Mouse (Mus musculus) midbrain, embryonic 10.5 days (tissue): Measurements from ENCODE around the gene Gm20388. TPM values are rescaled to one million over a fixed set of nuclear protein-coding genes. Genes with fewer than 3 reads are reported as not detected.

Experiments
- DNase-seq: peaks from one replicate; pipeline ENCODE4 v3.0.0-alpha.2; 2017; ENCODE audit warnings: low spot score
- H3K27ac ChIP-seq: fragments of 300-500 bp; sonication (generic); replicated peaks from 2 replicates; pipeline ENCODE4 v1.5.1; 2016; ENCODE audit warnings: mild to moderate bottlenecking
- H3K27me3 ChIP-seq: fragments of 300-500 bp; sonication (generic); 2 replicates; pipeline ENCODE4 v1.6.1; 2016; ENCODE audit warnings: low read depth, mild to moderate bottlenecking; ENCODE audit not compliant: poor library complexity, severe bottlenecking
- H3K36me3 ChIP-seq: fragments of 300-500 bp; sonication (generic); 2 replicates; pipeline ENCODE4 v1.6.1; 2016; ENCODE audit warnings: mild to moderate bottlenecking, moderate library complexity
- H3K4me1 ChIP-seq: fragments of 300-500 bp; sonication (generic); 2 replicates; pipeline ENCODE4 v1.6.1; 2016
- H3K4me3 ChIP-seq: fragments of 300-500 bp; sonication (generic); 2 replicates; pipeline ENCODE4 v1.5.1; 2016; ENCODE audit warnings: mild to moderate bottlenecking, moderate library complexity
- H3K9me3 ChIP-seq: fragments of 300-500 bp; sonication (generic); replicated peaks from 2 replicates; pipeline ENCODE4 v1.6.1; 2016; ENCODE audit warnings: mild to moderate bottlenecking
- WGBS: fragments of 180-500 bp; shearing (Covaris S2); methylation state at CpG from one replicate; pipeline ENCODE4 v1.1.7; 2016; 5-methylcytosine and 5-hydroxymethylcytosine counted together
- polyA plus RNA-seq: library from polyadenylated mRNA; unstranded; fragments of >200 nt; fragmentation: Nextera tagmentation; extraction: Ambion mirVana; gene quantifications from 2 replicates; pipeline ENCODE4 v1.2.1, GENCODE M21; 2016

Gene Gm20388
- polyA plus RNA-seq, 1 experiment from 2014 or later: 7.1 TPM

DNA sequence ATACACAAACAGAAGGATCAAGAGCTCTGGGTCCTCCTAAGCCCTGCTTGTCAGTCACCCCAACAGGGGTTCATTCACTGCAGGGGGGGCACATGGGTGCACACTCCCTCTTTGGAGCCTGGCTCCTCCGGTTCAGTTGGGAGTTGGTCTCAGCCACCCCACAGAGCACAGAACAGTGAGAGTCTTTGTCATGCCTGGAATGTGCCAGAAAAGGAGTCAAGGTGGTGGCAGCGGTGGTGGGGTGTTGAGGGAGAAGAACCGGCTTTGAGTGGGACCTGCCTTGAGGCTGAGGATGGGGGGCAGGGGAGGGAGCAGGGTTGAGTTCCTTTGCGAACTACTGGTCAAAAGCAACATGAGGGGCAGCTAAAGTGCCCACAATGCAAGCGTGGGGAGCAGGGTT lies 719.4 kb downstream of the Gm20388 start:
- peaks cover 5% of the 10 kb centered on the region; the same call in 1 of the 2 replicates for H3K9me3 ChIP-seq
- 52% methylated on average over 5 of the region's 5 CpGs for WGBS
- no peak overlapping the region for H3K4me3 ChIP-seq
- H3K4me1 ChIP-seq: peaks cover 36% of the 10 kb centered on the region
- H3K36me3 ChIP-seq: no peaks in the 10 kb centered on the region
- H3K27me3 ChIP-seq: peaks cover 63% of the 10 kb centered on the region
- no peak for DNase-seq
- H3K27ac ChIP-seq: no peak overlapping the region

DNA sequence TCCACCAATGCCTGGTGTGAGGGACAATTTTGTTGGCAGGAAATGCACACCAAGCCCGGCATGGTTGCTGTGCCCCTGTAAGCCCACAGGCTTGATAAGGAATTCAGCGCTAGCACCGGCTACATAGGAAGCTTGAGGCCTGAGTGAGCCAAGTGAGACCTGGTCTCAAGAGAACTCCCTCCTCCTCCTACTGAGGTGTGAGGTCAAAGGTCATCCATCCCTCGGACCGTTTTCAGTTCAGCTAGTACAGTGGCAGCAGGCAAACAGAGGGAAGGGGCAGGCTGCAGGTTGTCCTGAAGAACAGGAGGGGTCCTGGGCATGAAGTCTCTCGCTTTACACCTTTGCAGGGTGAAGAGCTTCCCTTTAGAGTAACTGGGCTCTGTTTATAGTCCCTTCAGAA lies 720.2 kb downstream of the Gm20388 start:
- DNase-seq: no peak
- Histone ChIP-seq H3K27me3 (peaks cover 71% of the 10 kb centered on the region), H3K36me3 (no peaks in the 10 kb centered on the region), H3K4me3 (no peak overlapping the region), H3K4me1 (peaks cover 36% of the 10 kb centered on the region), H3K27ac (no peak overlapping the region), H3K9me3 (peaks cover 5% of the 10 kb centered on the region; the same call in 1 of the 2 replicates)
- 55% methylated on average over 6 of the region's 6 CpGs for WGBS

DNA sequence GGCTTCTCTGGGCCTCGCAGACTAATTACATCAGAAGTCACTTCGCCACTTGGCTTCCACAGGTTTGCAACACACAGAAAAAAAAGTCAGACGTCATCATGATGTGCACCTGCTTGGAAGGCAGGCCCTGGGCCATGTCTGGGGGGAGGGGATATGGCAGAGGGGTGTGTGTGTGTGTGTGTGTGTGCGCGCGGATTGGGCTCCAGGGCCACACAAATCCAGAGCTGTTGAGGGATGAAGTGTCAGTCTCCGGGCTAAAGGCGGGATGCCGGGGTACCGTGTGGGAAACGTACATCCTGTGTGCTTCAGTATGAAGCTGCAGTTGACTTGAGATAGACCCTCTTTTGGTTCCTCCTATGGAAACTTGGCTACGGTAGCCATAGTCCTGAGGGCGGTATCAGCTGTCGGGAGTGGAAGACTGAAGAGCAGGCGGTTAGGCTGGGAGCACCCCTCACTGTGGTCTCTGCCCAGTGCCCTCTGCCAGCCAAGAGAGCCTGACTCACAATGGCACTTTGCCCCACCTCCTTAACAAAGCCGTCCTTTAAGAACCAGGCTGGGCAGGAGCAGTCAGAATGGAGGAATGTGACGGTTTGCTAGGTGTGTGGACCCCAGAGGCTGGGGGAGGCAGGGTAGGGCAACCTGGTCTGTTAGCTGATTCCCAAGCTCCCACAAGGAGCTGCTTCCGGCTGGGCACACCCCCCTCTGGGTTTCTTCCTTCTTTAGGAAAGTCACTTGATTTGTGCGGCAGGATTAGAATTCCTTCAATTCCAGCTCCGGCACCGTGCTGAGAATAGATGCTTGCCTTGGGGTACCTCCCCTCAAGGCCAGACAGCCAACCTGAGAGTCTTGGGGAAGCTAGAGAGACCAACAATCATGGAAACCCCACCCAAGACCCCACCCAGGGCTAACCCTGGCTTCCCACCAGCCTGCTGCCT lies 721.1 kb downstream of the Gm20388 start:
- Histone ChIP-seq H3K36me3 (no peaks in the 10 kb centered on the region), H3K27ac (no peak overlapping the region), H3K27me3 (peaks cover 79% of the 10 kb centered on the region), H3K9me3 (peaks cover 5% of the 10 kb centered on the region; the same call in 1 of the 2 replicates), H3K4me1 (peaks cover 36% of the 10 kb centered on the region), H3K4me3 (no peak overlapping the region)
- no peak for DNase-seq
- 77% methylated on average over 21 of the region's 21 CpGs for WGBS

DNA sequence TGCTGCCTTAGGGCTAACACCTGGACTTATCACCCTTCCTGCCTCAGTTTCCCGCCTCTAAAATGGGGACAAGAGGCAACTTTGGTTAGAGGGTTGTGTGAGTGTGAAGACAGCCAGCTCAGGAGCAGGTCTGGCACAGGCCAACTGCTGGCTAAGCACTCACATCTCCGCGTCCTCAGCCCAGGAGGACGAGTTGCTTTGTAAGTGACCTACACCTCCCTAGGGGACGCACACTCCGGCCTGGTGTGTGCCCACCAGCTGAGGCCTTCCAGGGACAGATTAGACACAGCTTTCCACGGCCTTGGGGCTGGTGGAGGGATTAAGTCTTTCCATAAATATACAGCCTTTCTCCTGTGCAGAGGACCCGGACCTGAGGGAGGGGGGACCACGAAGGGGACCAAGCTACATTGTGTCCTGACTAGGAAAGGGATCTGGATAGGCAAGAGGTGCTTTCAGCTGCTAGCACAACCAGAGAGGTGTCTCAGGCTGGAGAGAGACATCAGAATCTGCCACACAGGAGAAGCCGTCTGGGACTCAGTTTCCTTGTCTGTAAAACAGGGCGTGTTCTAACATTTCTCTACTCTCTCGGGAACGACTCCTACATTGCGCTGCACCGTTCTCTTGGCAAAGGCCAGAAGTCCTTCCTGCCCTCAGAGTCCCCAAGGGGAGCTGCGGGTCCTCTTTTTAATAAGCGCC lies 722.5 kb downstream of the Gm20388 start:
- Histone ChIP-seq H3K36me3 (no peaks in the 10 kb centered on the region), H3K27ac (peak overlapping the region; percentile 77; the same call in 1 of the 2 replicates), H3K27me3 (peaks cover 89% of the 10 kb centered on the region), H3K4me3 (peak overlapping the region; percentile 72), H3K9me3 (peaks cover 8% of the 10 kb centered on the region; the same call in 1 of the 2 replicates), H3K4me1 (peaks cover 36% of the 10 kb centered on the region)
- WGBS: 23% methylated on average over 17 of the region's 17 CpGs
- DNase-seq: no peak

DNA sequence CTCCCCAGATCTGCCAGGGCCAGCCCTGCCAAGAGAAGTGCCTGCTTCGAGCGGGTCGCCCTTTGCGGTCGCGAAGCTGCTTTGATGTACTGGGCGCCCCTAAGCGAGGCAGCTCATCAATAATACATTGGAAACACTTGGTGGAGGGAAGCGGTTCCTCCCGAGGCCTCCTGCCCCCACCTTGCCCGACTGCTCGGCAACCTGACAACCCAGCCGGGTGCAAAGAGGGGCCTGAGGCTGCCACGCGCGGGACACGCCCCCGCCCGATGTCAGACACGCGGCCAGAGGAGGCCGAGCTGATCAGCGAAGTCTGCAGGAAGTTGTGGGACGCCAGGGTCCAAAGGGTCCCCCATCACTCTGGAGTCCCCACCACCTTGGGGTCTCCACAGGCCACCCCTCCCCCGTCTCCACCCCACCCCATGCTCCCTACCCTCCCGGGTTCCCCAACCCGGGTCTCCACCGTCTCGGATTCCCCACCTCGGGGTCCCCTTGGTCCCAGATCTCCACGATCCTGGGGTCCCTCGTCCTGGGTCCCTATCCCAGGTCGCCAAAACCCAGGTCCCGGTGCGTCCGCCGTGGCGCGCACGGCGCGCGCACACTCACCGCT lies 723.1 kb downstream of the Gm20388 start:
- Histone ChIP-seq H3K4me1 (peaks cover 36% of the 10 kb centered on the region), H3K27ac (peak overlapping the region; percentile 77), H3K9me3 (peaks cover 8% of the 10 kb centered on the region; the same call in 1 of the 2 replicates), H3K4me3 (peak overlapping the region; percentile 72), H3K27me3 (peaks cover 83% of the 10 kb centered on the region), H3K36me3 (no peaks in the 10 kb centered on the region)
- peak; percentile 45 for DNase-seq
- under 1% methylated on average over 44 of the region's 44 CpGs for WGBS

DNA sequence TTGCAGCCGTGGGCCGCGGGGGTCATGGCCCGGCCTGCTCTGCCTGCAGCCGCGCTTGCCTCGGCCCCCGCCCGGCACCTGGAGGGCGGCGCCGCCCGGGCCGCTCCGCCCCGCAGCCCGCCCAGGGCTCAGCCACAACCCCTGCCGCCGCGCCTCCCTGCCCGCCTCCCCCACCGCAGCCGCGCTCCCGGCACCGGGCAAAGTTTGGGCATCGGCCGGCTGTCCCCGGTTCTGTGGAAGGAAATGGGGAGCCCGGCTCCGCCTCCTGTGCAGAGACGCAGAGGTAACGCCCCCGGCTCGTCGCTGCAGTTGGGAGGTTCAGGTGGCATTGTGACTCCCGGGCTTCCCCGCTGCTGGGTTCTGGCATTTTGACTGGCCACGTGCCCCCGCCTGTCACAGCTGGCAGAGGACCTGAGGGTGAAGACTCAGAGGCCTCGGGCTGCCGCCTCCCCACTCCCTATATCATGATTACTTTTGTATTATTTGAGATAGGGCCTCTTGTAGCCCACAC lies 723.7 kb downstream of the Gm20388 start:
- no peak for DNase-seq
- H3K4me1 ChIP-seq: peaks cover 36% of the 10 kb centered on the region
- H3K9me3 ChIP-seq: peaks cover 8% of the 10 kb centered on the region; the same call in 1 of the 2 replicates
- peaks cover 83% of the 10 kb centered on the region for H3K27me3 ChIP-seq
- 3% methylated on average over 36 of the region's 42 CpGs for WGBS
- H3K36me3 ChIP-seq: no peaks in the 10 kb centered on the region
- peak overlapping the region; percentile 77 for H3K27ac ChIP-seq
- peak overlapping the region; percentile 72 for H3K4me3 ChIP-seq

DNA sequence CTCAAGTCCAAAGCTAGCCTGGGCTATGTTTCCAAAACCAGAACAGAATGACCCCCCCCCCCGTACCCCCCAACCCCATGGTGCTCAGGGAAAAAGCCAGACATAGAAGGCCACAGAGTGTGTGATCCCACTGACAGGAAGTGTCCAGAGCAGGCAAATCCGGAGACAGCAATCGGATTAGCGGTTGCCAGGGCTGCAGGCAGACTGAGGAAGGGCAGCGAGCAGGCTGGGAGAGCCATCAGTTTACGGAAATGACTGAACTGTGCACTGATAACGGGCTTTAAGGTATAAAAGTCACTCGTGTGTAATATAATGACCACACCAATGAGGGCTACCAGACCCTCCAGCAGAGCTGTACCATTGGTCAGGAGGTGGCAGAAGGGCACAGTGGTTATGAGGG lies 730.6 kb downstream of the Gm20388 start:
- Histone ChIP-seq H3K27me3 (peaks cover 15% of the 10 kb centered on the region), H3K9me3 (0 out of 2 replicates have a peak, but pooled peaks cover 3% of the 10 kb centered on the region), H3K27ac (peak overlapping the region; percentile 52), H3K4me1 (peaks cover 16% of the 10 kb centered on the region), H3K36me3 (no peaks in the 10 kb centered on the region), H3K4me3 (peak overlapping the region; percentile 18; the same call in 1 of the 2 replicates)
- DNase-seq: peak; percentile 60
- 22% methylated on average over 8 of the region's 8 CpGs for WGBS

DNA sequence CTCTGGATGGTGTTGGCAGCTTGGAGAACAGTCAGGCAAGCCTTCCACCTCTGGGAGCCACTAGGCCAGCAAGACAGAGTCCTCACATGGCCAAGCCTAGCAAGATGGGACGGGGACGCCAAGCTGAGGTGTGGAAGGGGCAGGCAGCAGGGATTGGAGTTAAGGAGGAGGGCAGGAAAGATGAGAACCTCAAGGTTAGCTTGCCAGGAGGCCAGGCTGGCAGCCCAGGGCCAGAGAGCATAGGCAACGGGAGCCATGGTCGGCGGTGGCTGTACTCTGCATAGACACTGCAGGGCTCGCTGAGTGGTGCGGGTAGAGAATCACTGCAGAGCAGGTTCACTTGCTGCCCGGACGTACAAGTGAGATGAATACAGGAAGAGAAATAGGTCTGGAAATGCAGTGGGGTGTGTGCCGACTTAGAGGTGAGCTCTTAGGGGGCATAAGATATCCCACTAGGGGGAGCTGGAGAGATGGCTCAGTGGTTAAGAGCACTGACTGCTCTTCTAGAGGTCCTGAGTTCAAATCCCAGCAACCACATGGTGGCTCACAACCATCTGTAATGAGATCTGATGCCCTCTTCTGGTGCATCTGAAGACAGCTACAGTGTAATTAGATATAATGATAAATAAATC lies 731.5 kb downstream of the Gm20388 start:
- WGBS: 73% methylated on average over 10 of the region's 10 CpGs
- H3K9me3 ChIP-seq: 0 out of 2 replicates have a peak, but pooled peaks cover 3% of the 10 kb centered on the region
- peak overlapping the region; percentile 52 for H3K27ac ChIP-seq
- H3K27me3 ChIP-seq: peaks cover 6% of the 10 kb centered on the region; the same call in 1 of the 2 replicates
- no peak overlapping the region for H3K4me3 ChIP-seq
- DNase-seq: no peak
- H3K36me3 ChIP-seq: no peaks in the 10 kb centered on the region
- peaks cover 21% of the 10 kb centered on the region for H3K4me1 ChIP-seq

DNA sequence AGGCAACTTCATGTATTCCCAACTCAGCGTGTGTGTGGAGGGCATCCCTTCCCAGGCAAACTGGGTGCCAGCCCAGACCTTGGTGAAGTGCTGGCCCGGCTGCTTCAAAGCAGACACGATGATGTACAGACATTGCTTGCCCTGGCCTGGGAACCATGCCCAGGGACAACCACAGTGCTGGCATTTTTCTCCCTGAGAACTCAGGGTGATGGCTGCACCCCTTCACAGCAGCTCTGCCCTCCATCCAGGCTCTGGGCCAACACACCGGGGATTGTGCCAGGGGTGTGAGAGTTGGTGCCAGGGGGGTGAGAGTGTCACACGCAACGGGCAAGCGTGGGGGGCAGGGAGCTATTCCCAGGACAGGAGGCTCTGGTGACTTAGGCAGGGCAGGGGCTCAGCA lies 734.0 kb downstream of the Gm20388 start:
- H3K27me3 ChIP-seq: no peaks in the 10 kb centered on the region
- H3K9me3 ChIP-seq: no peaks in the 10 kb centered on the region
- 88% methylated on average over 7 of the region's 7 CpGs for WGBS
- H3K4me1 ChIP-seq: peaks cover 34% of the 10 kb centered on the region
- H3K4me3 ChIP-seq: no peak overlapping the region
- no peak for DNase-seq
- no peaks in the 10 kb centered on the region for H3K36me3 ChIP-seq
- H3K27ac ChIP-seq: no peak overlapping the region

DNA sequence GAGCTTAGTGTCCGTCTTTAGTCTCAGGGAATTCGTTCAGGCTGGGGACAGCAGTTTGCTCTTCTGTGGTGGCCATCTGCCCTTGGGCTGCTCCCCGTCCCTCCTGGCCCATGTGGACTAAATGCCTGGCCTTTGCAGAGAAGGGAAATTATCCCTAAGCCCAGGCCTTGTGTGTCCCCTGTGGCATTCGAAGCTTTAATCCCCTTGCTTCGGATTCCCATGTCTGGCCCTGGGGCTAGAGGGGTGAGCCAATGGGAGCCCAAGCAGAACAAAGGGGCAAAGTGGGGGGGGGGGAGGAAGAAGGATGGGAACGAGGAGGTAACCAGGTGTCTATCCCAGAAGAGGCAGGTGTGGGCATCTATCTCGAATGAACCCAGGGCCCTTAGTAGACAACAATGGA lies 736.9 kb downstream of the Gm20388 start, which contains the start of gene 1190005I06Rik:
Gene 1190005I06Rik, minus strand, starts transcription at position 101 of the 400 bp plus-strand sequence.
- Histone ChIP-seq H3K4me3 (no peak within 1 kb of the TSS), H3K27ac (peak within 1 kb of the TSS; percentile 28; the same call in 1 of the 2 replicates), H3K36me3 (peaks cover 19% of the 10 kb centered on the region), H3K27me3 (no peaks in the 10 kb centered on the region), H3K9me3 (no peaks in the 10 kb centered on the region), H3K4me1 (peaks cover 19% of the 10 kb centered on the region)
- no peak for DNase-seq
- WGBS: 38% methylated on average over 7 of the region's 7 CpGs

DNA sequence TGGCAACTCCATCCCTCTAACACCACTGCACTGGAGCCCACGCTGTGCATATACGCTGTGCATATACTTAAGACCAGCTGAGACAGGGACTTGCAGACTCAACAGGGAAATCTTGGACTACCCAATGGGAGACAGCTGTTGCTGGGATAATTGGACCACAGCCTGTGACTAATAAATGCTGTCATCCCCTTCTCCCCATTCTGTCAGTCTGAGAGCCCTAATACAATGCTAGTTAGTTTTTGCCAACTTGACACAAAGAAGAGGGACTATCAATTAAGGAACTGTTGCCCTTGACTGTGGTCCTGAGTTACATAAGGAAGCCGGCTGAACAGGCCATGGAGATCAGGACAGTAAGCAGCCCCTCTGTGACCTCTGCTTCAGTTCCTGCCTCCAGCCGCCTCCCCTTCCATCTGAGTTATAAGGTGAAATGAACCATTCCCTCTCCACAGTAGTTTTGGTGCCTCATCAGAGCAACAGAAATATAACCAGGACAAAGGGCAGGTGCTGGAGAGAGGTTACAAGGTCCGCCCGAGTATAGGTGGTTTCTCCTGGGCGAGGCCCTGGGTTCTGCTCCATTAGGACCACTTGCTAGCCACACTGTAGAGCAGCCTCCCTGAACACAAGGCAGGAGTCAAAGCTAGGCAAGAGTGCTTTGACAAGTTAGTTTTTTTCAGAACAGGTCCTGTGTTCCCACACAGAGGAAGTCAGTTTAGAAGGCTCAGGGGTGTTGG lies 745.8 kb downstream of the Gm20388 start:
- no peak overlapping the region for H3K4me3 ChIP-seq
- no peak overlapping the region for H3K27ac ChIP-seq
- H3K27me3 ChIP-seq: no peaks in the 10 kb centered on the region
- DNase-seq: no peak
- H3K4me1 ChIP-seq: peaks cover 3% of the 10 kb centered on the region; the same call in 1 of the 2 replicates
- peaks cover 85% of the 10 kb centered on the region for H3K36me3 ChIP-seq
- 93% methylated on average over 7 of the region's 7 CpGs for WGBS
- no peaks in the 10 kb centered on the region for H3K9me3 ChIP-seq
